Mouse (Mus musculus): ENCODE measurements around the gene Atp7b.

Atp7b gene

GRCm38 (mm10) chr8:22025241-22025640 lies 34.9 kb downstream of the Atp7b start:
- no peak for DNase-seq (ENCODE audit: low read depth, low spot score)

GRCm38 (mm10) chr8:22022244-22022643 lies 37.9 kb downstream of the Atp7b start:
- DNase-seq (ENCODE audit: low read depth, low spot score), result no peak

DNA sequence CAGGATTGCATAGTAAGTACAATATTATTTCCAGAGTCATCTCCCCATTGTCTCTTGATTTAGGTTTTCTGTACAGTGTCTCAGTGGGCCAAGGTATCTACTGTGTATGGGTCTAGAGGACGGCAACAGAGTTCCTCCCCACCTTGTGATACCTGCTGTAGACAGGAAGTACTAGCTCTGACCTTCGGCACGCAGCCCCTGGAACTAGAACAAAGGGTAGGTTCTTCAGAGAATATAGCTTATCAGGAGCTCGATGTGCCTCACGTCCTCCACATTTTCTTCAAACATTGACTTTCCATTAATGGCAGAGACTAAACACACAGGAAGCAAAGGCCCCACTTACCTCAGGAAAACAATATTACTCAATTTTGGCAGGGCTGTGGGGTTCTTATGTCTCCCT lies 40.6 kb downstream of the Atp7b start:
- no peak for DNase-seq (ENCODE audit: low read depth, low spot score)

DNA sequence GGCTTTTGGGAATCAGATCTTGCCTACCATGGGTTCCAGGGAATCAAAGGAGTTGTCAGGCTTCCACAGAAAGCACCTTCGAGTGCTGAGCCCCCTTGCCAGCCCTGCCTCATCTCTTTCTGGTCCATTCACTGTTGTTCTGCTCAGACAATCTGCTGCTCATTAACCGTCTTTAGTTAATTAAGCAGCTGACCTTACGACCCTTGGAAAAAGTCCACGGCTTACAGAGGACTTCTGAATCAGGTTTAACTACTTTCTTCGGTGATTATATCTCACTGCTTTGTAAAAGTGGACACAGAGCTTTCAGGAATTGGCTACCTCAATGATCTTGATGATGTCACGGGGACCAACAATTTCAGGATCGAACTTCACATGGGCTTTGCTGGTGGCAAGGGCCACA lies 42.4 kb downstream of the Atp7b start:
- DNase-seq (ENCODE audit: low read depth, low spot score), result no peak

- peak; percentile 11 for DNase-seq (ENCODE audit: low read depth, low spot score)
These were observed 46.9 kb downstream of the Atp7b start for GRCm38 (mm10) chr8:22013034-22013707.

DNA sequence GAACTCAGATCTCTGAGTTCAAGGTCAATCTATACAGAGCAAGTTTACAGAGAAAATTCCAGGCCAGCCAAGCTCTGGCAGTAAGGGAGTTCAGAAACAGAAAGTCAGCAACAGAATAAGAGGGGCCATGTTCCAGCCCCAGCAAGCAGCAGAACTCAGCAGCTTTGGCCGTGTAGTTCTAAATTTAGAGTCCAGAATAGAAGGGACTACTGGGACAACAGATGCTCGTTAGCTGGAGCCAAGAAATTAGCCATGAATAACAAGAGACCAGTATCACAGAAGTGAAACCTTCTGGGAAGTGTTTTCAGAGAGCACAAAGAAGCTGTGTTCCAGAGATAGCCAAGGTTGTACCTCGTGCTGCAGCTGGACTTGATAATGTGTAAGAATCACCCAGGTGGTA lies 50.7 kb downstream of the Atp7b start:
- no peak for DNase-seq (ENCODE audit: low read depth, low spot score)

- DNase-seq (ENCODE audit: low read depth, low spot score), result no peak
These were observed 53.7 kb downstream of the Atp7b start for GRCm38 (mm10) chr8:22006423-22006822.

GRCm38 (mm10) chr8:22004750-22005522 lies 55.2 kb downstream of the Atp7b start:
- DNase-seq (ENCODE audit: low read depth, low spot score), result no peak

GRCm38 (mm10) chr8:21995181-21995580 lies 64.9 kb downstream of the Atp7b start:
- DNase-seq (ENCODE audit: low read depth, low spot score), result no peak

DNA sequence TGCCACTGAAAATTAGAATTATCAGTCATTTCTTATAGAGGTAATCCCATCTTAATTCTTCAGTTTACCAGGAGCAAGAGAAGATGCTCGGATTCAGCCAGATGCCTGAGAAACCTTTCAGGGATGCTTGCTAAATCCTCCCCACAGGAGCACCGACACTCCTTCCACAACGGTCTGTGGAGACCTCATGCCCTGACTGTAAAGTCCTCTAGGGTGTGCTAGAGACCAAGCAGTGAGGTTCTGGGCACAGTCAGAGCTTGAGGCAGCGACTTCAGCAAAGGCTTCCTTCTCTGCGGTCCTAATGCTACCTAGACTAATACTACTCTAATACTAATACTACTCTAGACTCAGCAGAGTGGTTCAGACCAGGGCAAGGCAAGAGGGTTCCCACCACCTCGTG lies 67.9 kb downstream of the Atp7b start:
- DNase-seq (ENCODE audit: low read depth, low spot score), result peak; percentile 51

GRCm38 (mm10) chr8:21981664-21982337 lies 78.3 kb downstream of the Atp7b start:
- no peak for DNase-seq (ENCODE audit: low read depth, low spot score)

DNA sequence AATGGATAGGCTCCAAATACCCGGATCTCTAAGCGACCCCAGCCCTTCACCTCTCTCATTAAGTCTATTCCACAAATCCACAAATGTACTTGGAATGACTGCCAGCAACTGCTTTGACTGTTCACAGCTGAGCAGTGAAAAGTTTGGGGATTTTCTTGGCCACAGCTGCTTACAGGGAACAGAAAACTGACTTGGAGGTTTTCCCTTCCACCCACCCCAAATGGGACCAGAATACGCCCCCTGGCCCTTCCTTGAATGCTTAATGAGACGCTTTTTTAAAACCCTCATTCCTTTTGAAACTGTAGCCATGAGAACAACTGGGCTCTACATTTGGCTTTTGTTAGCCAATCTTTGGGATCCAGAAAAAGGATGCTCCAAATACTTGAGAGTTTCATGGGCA lies 81.9 kb downstream of the Atp7b start:
- DNase-seq (ENCODE audit: low read depth, low spot score), result no peak

- no peak for DNase-seq (ENCODE audit: low read depth, low spot score)
These were observed 90.6 kb downstream of the Atp7b start, which contains the start of gene Ccdc70 for GRCm38 (mm10) chr8:21969475-21969874. Gene Ccdc70, plus strand, starts transcription at chr8:21969775.

DNA sequence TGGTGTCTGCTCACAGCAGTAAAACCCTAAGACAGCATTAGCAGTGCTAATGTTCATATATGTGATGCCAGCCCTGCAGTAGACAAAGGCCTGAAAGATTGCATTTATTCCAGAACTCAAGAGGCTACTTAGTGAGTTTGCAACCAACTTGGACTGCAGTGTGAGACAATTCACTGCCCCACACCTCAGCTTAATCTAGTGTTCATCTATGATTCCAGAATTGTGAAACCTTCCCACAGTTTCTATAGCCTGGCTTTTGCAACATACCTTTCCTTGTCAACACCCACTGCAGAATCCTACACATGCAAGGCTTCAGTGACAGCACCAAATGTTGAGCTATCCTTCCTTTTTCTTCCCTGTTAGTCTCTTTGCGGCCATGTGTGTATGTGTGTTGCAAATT lies 93.5 kb downstream of the Atp7b start:
- no peak for DNase-seq (ENCODE audit: low read depth, low spot score)

GRCm38 (mm10) chr8:21958414-21958813 lies 101.7 kb downstream of the Atp7b start, which contains the start of gene Fam90a1a:
Gene Fam90a1a, plus strand, starts transcription at chr8:21958714.
- no peak for DNase-seq (ENCODE audit: low read depth, low spot score)

DNA sequence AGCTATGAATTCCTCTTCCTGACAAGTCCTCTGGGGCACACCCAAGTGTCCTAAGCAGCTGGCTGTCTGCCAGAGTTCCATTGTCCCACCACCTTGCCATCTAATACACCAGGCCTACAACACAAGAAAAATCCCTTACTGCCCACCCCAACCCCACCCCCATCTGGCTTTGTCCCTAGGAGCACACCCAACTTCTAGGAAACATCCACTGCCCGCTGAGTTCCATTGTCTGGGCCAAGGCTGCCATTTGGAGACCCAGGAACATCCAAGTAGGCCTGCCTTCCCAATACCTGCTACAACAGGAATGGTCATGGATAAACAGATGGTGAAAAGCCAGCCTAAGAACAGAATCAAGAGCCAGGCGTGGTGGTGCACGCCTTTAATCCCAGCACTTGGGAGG lies 103.8 kb downstream of the Atp7b start:
- DNase-seq (ENCODE audit: low read depth, low spot score), result no peak

- DNase-seq (ENCODE audit: low read depth, low spot score), result peak; percentile 25
These were observed 104.8 kb downstream of the Atp7b start for GRCm38 (mm10) chr8:21955321-21955720.

GRCm38 (mm10) chr8:21947311-21948017 lies 112.6 kb downstream of the Atp7b start:
- DNase-seq (ENCODE audit: low read depth, low spot score), result no peak

- DNase-seq (ENCODE audit: low read depth, low spot score), result no peak
These were observed 113.6 kb downstream of the Atp7b start, which contains the start of gene Defb13 for GRCm38 (mm10) chr8:21946462-21946861. Gene Defb13, plus strand, starts transcription at chr8:21946762.
